Mouse (Mus musculus): ENCODE results near the gene D930007J09Rik. TPM values are rescaled to one million over a fixed set of nuclear protein-coding genes. Genes with fewer than 3 reads are reported as not detected.

The D930007J09Rik gene
- total and polyA plus RNA-seq, 3 experiments, result not detected

GRCm38 (mm10) chr13:32849092-32849491 lies 46.4 kb upstream of the D930007J09Rik start:
- no peak for TF ChIP-seq GATA1 (IDR thresholded peaks at IDR 0.05; ENCODE audit: borderline replicate concordance, low read length)
- TF ChIP-seq CTCF (IDR thresholded peaks at IDR 0.05; ENCODE audit: low read depth, low read length), result no peak
- TF ChIP-seq GATA2 (IDR thresholded peaks at IDR 0.05; ENCODE audit: borderline replicate concordance, low read depth, low read length), result no peak
- no peak for TF ChIP-seq TAL1 (conservative IDR thresholded peaks at IDR 0.05; ENCODE audit: low read depth, low read length)
- no peak for TF ChIP-seq POLR2AphosphoS5 (IDR thresholded peaks at IDR 0.05; ENCODE audit: insufficient replicate concordance, low read depth, low read length)
- H3K4me1 ChIP-seq (ENCODE audit: insufficient read depth, low read depth, low read length), result no peaks in the 10 kb centered on the region

GRCm38 (mm10) chr13:32846221-32846620 lies 43.6 kb upstream of the D930007J09Rik start:
- no peak for TF ChIP-seq GATA1 (IDR thresholded peaks at IDR 0.05; ENCODE audit: borderline replicate concordance, low read length)
- H3K9me3 ChIP-seq (replicated peaks), result no peaks in the 10 kb centered on the region
- H3K27me3 ChIP-seq (ENCODE audit: insufficient read depth, low read length), result peaks cover 9% of the 10 kb centered on the region; the same call in 1 of the 2 replicates
- H3K4me3 ChIP-seq (ENCODE audit: low read depth, low read length), result no peak overlapping the region
- DNase-seq (ENCODE audit: low spot score) (no peak), ATAC-seq (ENCODE audit: extremely low read depth, insufficient number of reproducible peaks, low FRiP score, poor library complexity, severe bottlenecking) (no peak)
- H3K36me3 ChIP-seq (replicated peaks), result no peaks in the 10 kb centered on the region
- no peaks in the 10 kb centered on the region for H3K4me1 ChIP-seq (ENCODE audit: insufficient read depth, low read depth, low read length)

More at GRCm38 (mm10) chr13:32849092-32849491, 46.4 kb upstream of the D930007J09Rik start:
- no peak for DNase-seq (ENCODE audit: low spot score)
- no peaks in the 10 kb centered on the region for H3K36me3 ChIP-seq (replicated peaks)
- no peak overlapping the region for H3K4me3 ChIP-seq (ENCODE audit: low read depth, low read length)
- ATAC-seq (ENCODE audit: extremely low read depth, insufficient number of reproducible peaks, low FRiP score, poor library complexity, severe bottlenecking), result no peak
- H3K9me3 ChIP-seq (replicated peaks), result no peaks in the 10 kb centered on the region
- peaks cover 15% of the 10 kb centered on the region; the same call in 1 of the 2 replicates for H3K27me3 ChIP-seq (ENCODE audit: insufficient read depth, low read length)

GRCm38 (mm10) chr13:32841349-32841748 lies 38.7 kb upstream of the D930007J09Rik start:
- Histone ChIP-seq H3K27me3 (ENCODE audit: insufficient read depth, low read length) (no peaks in the 10 kb centered on the region; the same call in none of the 2 replicates), H3K9me3 (replicated peaks) (no peaks in the 10 kb centered on the region), H3K4me1 (ENCODE audit: insufficient read depth, low read depth, low read length) (no peaks in the 10 kb centered on the region), H3K36me3 (replicated peaks) (no peaks in the 10 kb centered on the region), H3K4me3 (ENCODE audit: low read depth, low read length) (no peak overlapping the region)
- ATAC-seq (ENCODE audit: extremely low read depth, insufficient number of reproducible peaks, low FRiP score, poor library complexity, severe bottlenecking) (no peak), DNase-seq (ENCODE audit: low spot score) (no peak)
- TF ChIP-seq GATA1 (IDR thresholded peaks at IDR 0.05; ENCODE audit: borderline replicate concordance, low read length) (no peak), TAL1 (conservative IDR thresholded peaks at IDR 0.05; ENCODE audit: low read depth, low read length) (no peak), GATA2 (IDR thresholded peaks at IDR 0.05; ENCODE audit: borderline replicate concordance, low read depth, low read length) (no peak), POLR2AphosphoS5 (IDR thresholded peaks at IDR 0.05; ENCODE audit: insufficient replicate concordance, low read depth, low read length) (no peak), CTCF (IDR thresholded peaks at IDR 0.05; ENCODE audit: low read depth, low read length) (no peak)

DNA sequence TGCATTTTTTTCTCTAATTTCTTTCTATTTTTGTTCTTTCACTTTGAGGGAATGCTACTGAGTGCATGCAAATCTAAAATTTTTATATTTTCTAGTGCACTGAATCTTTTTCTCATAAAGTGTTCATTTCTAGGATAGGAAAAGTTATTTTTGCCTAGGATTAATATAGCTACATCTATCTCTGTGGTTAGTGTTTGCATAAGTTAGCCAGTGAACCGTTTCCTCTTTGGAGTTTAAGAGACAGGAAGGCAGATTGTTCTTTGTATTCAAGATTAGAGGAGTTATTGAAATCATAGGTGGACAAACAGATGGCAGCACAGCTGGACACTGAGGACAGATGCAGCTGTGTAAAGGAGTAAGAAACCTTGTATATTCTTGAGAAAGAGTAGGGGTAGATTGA lies 36.7 kb upstream of the D930007J09Rik start:
- Histone ChIP-seq H3K36me3 (replicated peaks) (no peaks in the 10 kb centered on the region), H3K4me3 (ENCODE audit: low read depth, low read length) (no peak overlapping the region), H3K27me3 (ENCODE audit: insufficient read depth, low read length) (peaks cover 6% of the 10 kb centered on the region), H3K4me1 (ENCODE audit: insufficient read depth, low read depth, low read length) (no peaks in the 10 kb centered on the region), H3K9me3 (replicated peaks) (no peaks in the 10 kb centered on the region)
- ATAC-seq (ENCODE audit: extremely low read depth, insufficient number of reproducible peaks, low FRiP score, poor library complexity, severe bottlenecking) (no peak), DNase-seq (ENCODE audit: low spot score) (no peak)
- TF ChIP-seq POLR2AphosphoS5 (IDR thresholded peaks at IDR 0.05; ENCODE audit: insufficient replicate concordance, low read depth, low read length) (no peak), GATA2 (IDR thresholded peaks at IDR 0.05; ENCODE audit: borderline replicate concordance, low read depth, low read length) (no peak), CTCF (IDR thresholded peaks at IDR 0.05; ENCODE audit: low read depth, low read length) (no peak), TAL1 (conservative IDR thresholded peaks at IDR 0.05; ENCODE audit: low read depth, low read length) (no peak)

- DNase-seq (ENCODE audit: low spot score) (no peak), ATAC-seq (ENCODE audit: extremely low read depth, insufficient number of reproducible peaks, low FRiP score, poor library complexity, severe bottlenecking) (no peak)
- Histone ChIP-seq H3K27me3 (ENCODE audit: insufficient read depth, low read length) (peaks cover 11% of the 10 kb centered on the region), H3K9me3 (replicated peaks) (no peaks in the 10 kb centered on the region), H3K4me3 (ENCODE audit: low read depth, low read length) (no peak overlapping the region), H3K4me1 (ENCODE audit: insufficient read depth, low read depth, low read length) (no peaks in the 10 kb centered on the region), H3K36me3 (replicated peaks) (no peaks in the 10 kb centered on the region)
- TF ChIP-seq GATA1 (IDR thresholded peaks at IDR 0.05; ENCODE audit: borderline replicate concordance, low read length) (no peak), GATA2 (IDR thresholded peaks at IDR 0.05; ENCODE audit: borderline replicate concordance, low read depth, low read length) (no peak), CTCF (IDR thresholded peaks at IDR 0.05; ENCODE audit: low read depth, low read length) (no peak), POLR2AphosphoS5 (IDR thresholded peaks at IDR 0.05; ENCODE audit: insufficient replicate concordance, low read depth, low read length) (no peak)
These were observed 31.9 kb upstream of the D930007J09Rik start for GRCm38 (mm10) chr13:32834513-32834912.

DNA sequence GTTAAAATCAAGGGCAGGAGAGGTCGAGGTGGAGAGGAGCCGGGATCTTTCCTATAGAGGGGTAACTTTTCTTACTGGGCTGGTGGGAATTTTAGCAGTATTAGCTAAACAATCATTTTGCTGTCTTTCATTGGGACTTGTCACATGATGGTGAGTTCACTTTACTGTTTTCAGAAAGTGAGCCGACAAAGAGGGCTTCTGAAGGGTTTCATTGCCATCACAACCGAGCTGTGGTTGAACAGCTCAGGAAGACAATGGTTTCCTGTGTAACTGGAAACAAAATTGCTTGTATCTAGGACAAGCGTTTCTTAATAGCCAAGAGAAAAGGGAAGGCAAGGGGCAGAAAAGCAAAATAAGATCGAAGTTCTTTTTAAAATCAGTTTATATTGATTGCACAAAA lies 30.6 kb upstream of the D930007J09Rik start:
- no peaks in the 10 kb centered on the region for H3K36me3 ChIP-seq (replicated peaks)
- H3K9me3 ChIP-seq (replicated peaks), result no peaks in the 10 kb centered on the region
- ATAC-seq (ENCODE audit: extremely low read depth, insufficient number of reproducible peaks, low FRiP score, poor library complexity, severe bottlenecking), result no peak
- no peaks in the 10 kb centered on the region for H3K4me1 ChIP-seq (ENCODE audit: insufficient read depth, low read depth, low read length)
- TF ChIP-seq GATA1 (IDR thresholded peaks at IDR 0.05; ENCODE audit: borderline replicate concordance, low read length) (no peak), POLR2AphosphoS5 (IDR thresholded peaks at IDR 0.05; ENCODE audit: insufficient replicate concordance, low read depth, low read length) (no peak), GATA2 (IDR thresholded peaks at IDR 0.05; ENCODE audit: borderline replicate concordance, low read depth, low read length) (no peak), CTCF (IDR thresholded peaks at IDR 0.05; ENCODE audit: low read depth, low read length) (no peak), TAL1 (conservative IDR thresholded peaks at IDR 0.05; ENCODE audit: low read depth, low read length) (no peak)
- H3K27me3 ChIP-seq (ENCODE audit: insufficient read depth, low read length), result peaks cover 13% of the 10 kb centered on the region
- DNase-seq (ENCODE audit: low spot score), result no peak
- H3K4me3 ChIP-seq (ENCODE audit: low read depth, low read length), result no peak overlapping the region

- H3K4me3 ChIP-seq (ENCODE audit: low read depth, low read length), result no peak overlapping the region
- H3K27me3 ChIP-seq (ENCODE audit: insufficient read depth, low read length), result peaks cover 13% of the 10 kb centered on the region
- H3K9me3 ChIP-seq (replicated peaks), result no peaks in the 10 kb centered on the region
- DNase-seq (ENCODE audit: low spot score), result no peak
- no peak for ATAC-seq (ENCODE audit: extremely low read depth, insufficient number of reproducible peaks, low FRiP score, poor library complexity, severe bottlenecking)
- no peaks in the 10 kb centered on the region for H3K4me1 ChIP-seq (ENCODE audit: insufficient read depth, low read depth, low read length)
- no peak for TF ChIP-seq CTCF (IDR thresholded peaks at IDR 0.05; ENCODE audit: low read depth, low read length)
- no peaks in the 10 kb centered on the region for H3K36me3 ChIP-seq (replicated peaks)
These were observed 30.1 kb upstream of the D930007J09Rik start for GRCm38 (mm10) chr13:32832776-32833175.

Measured in G1E (cell line).